Mouse (Mus musculus) CH12.LX (cell line): ENCODE measurements around the gene Hhipl2. TPM values are rescaled to one million over a fixed set of nuclear protein-coding genes. Genes with fewer than 3 reads are reported as not detected.

Experiments used
- DNase-seq: peaks from one replicate; pipeline ENCODE4 v3.0.0-alpha.2; 2013; ENCODE audit errors: extremely low read depth
- H3K27ac ChIP-seq: 2 replicates; pipeline ENCODE4 v1.5.1; 2012; ENCODE audit warnings: low read depth, mild to moderate bottlenecking, control low read depth, moderate library complexity; ENCODE audit not compliant: insufficient read depth
- H3K27me3 ChIP-seq: replicated peaks from 2 replicates; pipeline ENCODE3; 2012; ENCODE audit warnings: inconsistent platforms
- H3K36me3 ChIP-seq, 2 experiments: replicated peaks in 1 of 2; 2 replicates each; pipeline versions ENCODE3 to v1.6.1; 2012; ENCODE audit warnings: inconsistent platforms in 1 of 2, low read length in 1 of 2, mild to moderate bottlenecking in 1 of 2, mixed read lengths in 1 of 2, moderate library complexity in 1 of 2; ENCODE audit not compliant: control insufficient read depth in 1 of 2, insufficient read depth in 1 of 2
- H3K4me1 ChIP-seq, 2 experiments: 2 replicates each; pipeline ENCODE4 v1.6.1; 2012; ENCODE audit warnings: inconsistent platforms in 1 of 2, moderate library complexity in 1 of 2; ENCODE audit not compliant: insufficient read depth in 2 of 2, control insufficient read depth in 1 of 2
- H3K4me2 ChIP-seq: 2 replicates; pipeline ENCODE4 v1.6.1; 2012; ENCODE audit warnings: low read depth, mild to moderate bottlenecking, control low read depth; ENCODE audit not compliant: poor library complexity, insufficient read depth, severe bottlenecking
- H3K4me3 ChIP-seq, 3 experiments: fragments of 150-350 bp in 1 of 3; sonication (generic) in 1 of 3; replicated peaks in 1 of 3; 2 replicates each; pipeline versions ENCODE3 to v1.5.1; 2011 to 2012; ENCODE audit warnings: low read depth in 2 of 3, low read length in 2 of 3, mild to moderate bottlenecking in 2 of 3, moderate library complexity in 2 of 3, control low read depth in 1 of 3, improper control_type of control experiment in 1 of 3, inconsistent platforms in 1 of 3, mixed read lengths in 1 of 3; ENCODE audit not compliant: poor library complexity in 1 of 3
- H3K79me2 ChIP-seq: replicated peaks from 2 replicates; pipeline ENCODE4 v1.6.1; 2012; ENCODE audit warnings: mild to moderate bottlenecking, moderate library complexity; ENCODE audit not compliant: control insufficient read depth, poor library complexity, insufficient read depth, severe bottlenecking; ENCODE audit errors: extremely low read depth
- H3K9ac ChIP-seq: 2 replicates; pipeline ENCODE4 v1.6.1; 2012; ENCODE audit warnings: low read depth, mild to moderate bottlenecking, control low read depth, moderate library complexity; ENCODE audit not compliant: insufficient read depth
- H3K9me3 ChIP-seq: replicated peaks from 2 replicates; pipeline ENCODE3; 2012; ENCODE audit warnings: low read length, inconsistent platforms, mixed read lengths
- BHLHE40 ChIP-seq: IDR thresholded peaks from 2 replicates; pipeline ENCODE4 v1.6.1; 2011; ENCODE audit warnings: mild to moderate bottlenecking, low read depth, low read length, improper control_type of control experiment
- CHD1 ChIP-seq: IDR thresholded peaks from 2 replicates; pipeline ENCODE4 v1.6.1; 2012; ENCODE audit warnings: low read depth, low read length, improper control_type of control experiment, inconsistent platforms
- CHD2 ChIP-seq: IDR thresholded peaks from 2 replicates; pipeline ENCODE4 v1.6.1; 2011; ENCODE audit warnings: low read length, improper control_type of control experiment
- CTCF ChIP-seq, 2 experiments: IDR thresholded peaks in 1 of 2; conservative IDR thresholded peaks in 1 of 2; 2 replicates each; pipeline ENCODE4 v1.5.1; 2011 to 2012; ENCODE audit warnings: low read depth in 2 of 2, low read length in 2 of 2, improper control_type of control experiment in 1 of 2, inconsistent platforms in 1 of 2, mild to moderate bottlenecking in 1 of 2, moderate library complexity in 1 of 2
- E2F4 ChIP-seq: IDR thresholded peaks from 2 replicates; pipeline ENCODE4 v1.6.1; 2011; ENCODE audit warnings: low read depth, low read length, improper control_type of control experiment; ENCODE audit not compliant: insufficient replicate concordance
- ETS1 ChIP-seq: conservative IDR thresholded peaks from 2 replicates; pipeline ENCODE4 v1.6.1; 2012; ENCODE audit warnings: low read depth, mild to moderate bottlenecking, inconsistent platforms, low read length, improper control_type of control experiment, moderate library complexity
- GABPA ChIP-seq: IDR thresholded peaks from 2 replicates; pipeline ENCODE4 v1.6.1; 2012; ENCODE audit warnings: low read depth, low read length, improper control_type of control experiment, inconsistent platforms; ENCODE audit not compliant: insufficient replicate concordance
- JUN ChIP-seq: IDR thresholded peaks from 2 replicates; pipeline ENCODE4 v1.6.1; 2011; ENCODE audit warnings: low read depth, mild to moderate bottlenecking, low read length, improper control_type of control experiment, moderate library complexity; ENCODE audit not compliant: insufficient read depth
- JUND ChIP-seq: conservative IDR thresholded peaks from 2 replicates; pipeline ENCODE4 v1.6.1; 2011; ENCODE audit warnings: low read depth, low read length, improper control_type of control experiment
- KAT2A ChIP-seq: IDR thresholded peaks from 2 replicates; pipeline ENCODE4 v1.6.1; 2012; ENCODE audit warnings: low read length, improper control_type of control experiment, inconsistent platforms; ENCODE audit not compliant: insufficient replicate concordance
- MAFK ChIP-seq: IDR thresholded peaks from 2 replicates; pipeline ENCODE4 v1.6.1; 2011; ENCODE audit warnings: low read length, improper control_type of control experiment; ENCODE audit not compliant: insufficient replicate concordance
- MAX ChIP-seq: IDR thresholded peaks from 2 replicates; pipeline ENCODE4 v1.6.1; 2011; ENCODE audit warnings: low read length, improper control_type of control experiment
- MEF2A ChIP-seq: IDR thresholded peaks from 2 replicates; pipeline ENCODE4 v1.6.1; 2014; ENCODE audit warnings: low read depth, mild to moderate bottlenecking, inconsistent platforms, low read length, improper control_type of control experiment, borderline replicate concordance
- MXI1 ChIP-seq: IDR thresholded peaks from 2 replicates; pipeline ENCODE4 v1.6.1; 2011; ENCODE audit warnings: mild to moderate bottlenecking, low read depth, low read length, improper control_type of control experiment
- MYC ChIP-seq: IDR thresholded peaks from 2 replicates; pipeline ENCODE4 v1.6.1; 2011; ENCODE audit warnings: low read depth, mild to moderate bottlenecking, improper control_type of control experiment, low read length
- NELFE ChIP-seq: IDR thresholded peaks from 2 replicates; pipeline ENCODE4 v1.6.1; 2011; ENCODE audit warnings: low read depth, low read length, improper control_type of control experiment
- NRF1 ChIP-seq: IDR thresholded peaks from 2 replicates; pipeline ENCODE4 v1.6.1; 2014; ENCODE audit warnings: low read depth, mild to moderate bottlenecking, inconsistent platforms, low read length, improper control_type of control experiment, moderate library complexity
- PAX5 ChIP-seq: IDR thresholded peaks from 2 replicates; pipeline ENCODE4 v1.6.1; 2012; ENCODE audit warnings: low read length, inconsistent platforms, mixed read lengths
- POLR2A ChIP-seq: IDR thresholded peaks from 2 replicates; pipeline ENCODE4 v1.6.1; 2011; ENCODE audit warnings: low read depth, mild to moderate bottlenecking, improper control_type of control experiment, low read length
- POLR2AphosphoS2 ChIP-seq: IDR thresholded peaks from 2 replicates; pipeline ENCODE4 v1.6.1; 2011; ENCODE audit warnings: low read depth, low read length, improper control_type of control experiment
- RCOR1 ChIP-seq: conservative IDR thresholded peaks from 2 replicates; pipeline ENCODE4 v1.6.1; 2012; ENCODE audit warnings: low read depth, mild to moderate bottlenecking, inconsistent platforms, low read length, improper control_type of control experiment
- SIN3A ChIP-seq: IDR thresholded peaks from 2 replicates; pipeline ENCODE4 v1.6.1; 2012; ENCODE audit warnings: low read length, improper control_type of control experiment, inconsistent platforms
- TBP ChIP-seq: conservative IDR thresholded peaks from 2 replicates; pipeline ENCODE4 v1.6.1; 2011; ENCODE audit warnings: low read depth, low read length, improper control_type of control experiment
- UBTF ChIP-seq: IDR thresholded peaks from 2 replicates; pipeline ENCODE4 v1.6.1; 2012; ENCODE audit warnings: low read depth, mild to moderate bottlenecking, inconsistent platforms, low read length, improper control_type of control experiment, moderate library complexity
- USF1 ChIP-seq: IDR thresholded peaks from 2 replicates; pipeline ENCODE4 v1.6.1; 2014; ENCODE audit warnings: low read depth, mild to moderate bottlenecking, inconsistent platforms, low read length, improper control_type of control experiment
- USF2 ChIP-seq: conservative IDR thresholded peaks from 2 replicates; pipeline ENCODE4 v1.6.1; 2011; ENCODE audit warnings: low read depth, low read length, improper control_type of control experiment
- ZKSCAN1 ChIP-seq: IDR thresholded peaks from 2 replicates; pipeline ENCODE4 v1.6.1; 2012; ENCODE audit warnings: low read depth, inconsistent platforms, low read length, improper control_type of control experiment, borderline replicate concordance
- ZMIZ1 ChIP-seq: IDR thresholded peaks from 2 replicates; pipeline ENCODE4 v1.6.1; 2012; ENCODE audit warnings: low read depth, mild to moderate bottlenecking, inconsistent platforms, low read length, improper control_type of control experiment
- ZNF384 ChIP-seq: IDR thresholded peaks from 2 replicates; pipeline ENCODE4 v1.6.1; 2012; ENCODE audit warnings: low read depth, low read length, improper control_type of control experiment, inconsistent platforms
- dilution Hi-C: fragments of 300-500 bp; cut with MboI; formaldehyde crosslinking; loops from 2 replicates; pipeline ENCODE4 v1.14.3; 2020; ENCODE audit warnings: low sequenced_read_pairs; ENCODE audit not compliant: extremely low pct_unique_long_range_greater_than_20kb, extremely low pct_ligation_motif_present
- in situ Hi-C: fragments of 300-500 bp; cut with MboI; formaldehyde crosslinking; loops from 3 replicates; pipeline ENCODE4 v1.14.3; 2019; ENCODE audit warnings: low sequenced_read_pairs, low pct_ligation_motif_present, low pct_unique_long_range_greater_than_20kb, mixed read lengths
- polyA plus RNA-seq: library from polyadenylated mRNA; unstranded; fragments of >175 nt; gene quantifications from 2 replicates; pipeline ENCODE4 v1.2.1, GENCODE M21; 2012; ENCODE audit warnings: low read depth; ENCODE audit not compliant: insufficient read length
- total RNA-seq, 2 experiments: library from RNA; depleted of rRNA; stranded (reverse); fragments of 300-350 nt in 1 of 2; fragments of >200 nt in 1 of 2; gene quantifications; 2 replicates each; pipeline ENCODE4 v1.2.3; 2012 to 2014

Gene Hhipl2
- total and polyA plus RNA-seq, 3 experiments = 0.23 TPM; not detected in 2

- TF ChIP-seq MAFK (no peak), ZNF384 (no peak), ETS1 (no peak), MYC (peak; percentile 85), POLR2AphosphoS2 (0 out of 2 replicates have a peak, but pooled peaks have one; percentile 42), MAX (peak; percentile 88), USF1 (no peak), NRF1 (peak; percentile 99), E2F4 (no peak), JUND (no peak), UBTF (no peak), NELFE (peak; percentile 84), GABPA (no peak; the same call in 1 of the 2 replicates), MXI1 (peak; percentile 99), CHD2 (0 out of 2 replicates have a peak, but pooled peaks have one; percentile 18), POLR2A (peak; percentile 87), JUN (peak; percentile 33; the same call in 1 of the 2 replicates)
Observed at GRCm38 (mm10) chr1:183388426-183389406, 29.3 kb upstream of the Hhipl2 start, which contains the start of gene Taf1a (continued).

- H3K4me3 ChIP-seq = no peak overlapping the region
- TF ChIP-seq USF2 = no peak
- TF ChIP-seq ZNF384 = no peak
- TF ChIP-seq SIN3A = no peak
- no peak for TF ChIP-seq CHD1
- TF ChIP-seq CTCF (conservative IDR thresholded peaks at IDR 0.05 in 1 of 2, IDR thresholded peaks at IDR 0.05 in 1 of 2; ENCODE audit: low read depth in 2 of 2, low read length in 2 of 2) = no peak
- TF ChIP-seq POLR2A = no peak
- no peak for TF ChIP-seq MAX
- TF ChIP-seq RCOR1 = no peak
- TF ChIP-seq TBP = no peak
- TF ChIP-seq JUND = no peak
- TF ChIP-seq GABPA = no peak
- no peak for TF ChIP-seq KAT2A
- no peak for TF ChIP-seq ZKSCAN1
- no peak for TF ChIP-seq PAX5
- TF ChIP-seq NRF1 = no peak
- no peak for TF ChIP-seq BHLHE40
- no peak for TF ChIP-seq USF1
- no peak for TF ChIP-seq ZMIZ1
- no peak for TF ChIP-seq MEF2A
- TF ChIP-seq E2F4 = no peak
- TF ChIP-seq, all 38 proteins: peak for 0
- Histone ChIP-seq H3K4me1 (no peaks in the 10 kb centered on the region), H3K79me2 (peaks cover 1% of the 10 kb centered on the region; the same call in 1 of the 2 replicates), H3K9me3 (no peaks in the 10 kb centered on the region), H3K27ac (no peak overlapping the region), H3K9ac (no peak overlapping the region), H3K27me3 (no peaks in the 10 kb centered on the region), H3K36me3 (peaks cover 66 to 77% of the 10 kb centered on the region in 2 experiments), H3K4me2 (no peak overlapping the region)
- in situ Hi-C loops = no loop called here
- dilution Hi-C loops = no loop called here
- DNase-seq = no peak
Observed at GRCm38 (mm10) chr1:183403396-183403795, 14.6 kb upstream of the Hhipl2 start.
